Mouse (Mus musculus) adrenal gland, postnatal 25 days (tissue): ENCODE results near the gene Baz1b. TPM values are rescaled to one million over a fixed set of nuclear protein-coding genes. Genes with fewer than 3 reads are reported as not detected.
A peak's percentile ranks its signal among the peaks of the same experiment; 100 is the strongest.

ENCODE experiments used
- DNase-seq: peaks from one replicate; pipeline ENCODE4 v3.0.0; 2021; ENCODE audit warnings: mixed read lengths
- microRNA-seq, 2 experiments: library from miRNA; unstranded; fragments of <30 nt; microRNA quantifications; one replicate each; pipeline ENCODE4 v1.2.0; 2021
- total RNA-seq: library from RNA; stranded (reverse); gene quantifications from 2 replicates; pipeline ENCODE4 v1.2.3, GENCODE M21; 2021

Gene Baz1b
- total RNA-seq, 1 experiment from 2014 or later = 85.7 TPM

DNA sequence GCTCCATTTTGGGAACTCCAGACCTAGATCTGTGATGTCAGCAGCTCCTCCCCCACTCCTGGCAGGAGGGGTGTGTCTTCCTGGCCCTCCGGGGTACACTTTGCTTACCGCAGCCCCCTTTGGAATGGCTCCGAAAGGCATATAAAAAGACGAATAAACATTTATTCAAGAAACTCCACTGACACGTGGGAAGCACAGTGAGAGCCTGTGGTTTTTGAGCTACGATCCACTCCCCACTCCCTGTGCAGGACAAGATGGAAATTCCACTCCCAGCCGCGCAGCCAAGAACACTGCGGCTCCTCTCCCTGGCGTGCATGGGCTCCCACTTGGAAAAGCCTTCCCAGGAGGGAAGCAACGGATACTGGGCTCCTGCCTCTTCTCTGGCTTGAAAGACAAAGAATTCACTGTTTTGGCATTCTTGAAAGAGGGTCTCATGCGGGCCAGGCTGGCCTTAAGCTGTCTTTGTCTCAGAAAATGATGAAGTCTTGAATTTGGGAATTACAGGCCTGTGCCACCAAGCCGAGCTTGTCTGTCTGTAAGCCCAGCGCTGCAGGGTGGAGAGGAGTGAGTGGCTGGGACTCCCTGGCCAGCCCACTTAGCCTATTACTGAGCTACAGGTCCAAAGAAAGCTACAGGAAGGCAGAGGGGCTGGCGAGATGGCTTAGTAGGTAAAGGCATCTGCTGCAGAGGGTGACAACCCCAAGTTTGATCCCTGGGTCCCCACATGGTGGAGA is 87.8 kb downstream of the Baz1b start:
- no peak for DNase-seq

DNA sequence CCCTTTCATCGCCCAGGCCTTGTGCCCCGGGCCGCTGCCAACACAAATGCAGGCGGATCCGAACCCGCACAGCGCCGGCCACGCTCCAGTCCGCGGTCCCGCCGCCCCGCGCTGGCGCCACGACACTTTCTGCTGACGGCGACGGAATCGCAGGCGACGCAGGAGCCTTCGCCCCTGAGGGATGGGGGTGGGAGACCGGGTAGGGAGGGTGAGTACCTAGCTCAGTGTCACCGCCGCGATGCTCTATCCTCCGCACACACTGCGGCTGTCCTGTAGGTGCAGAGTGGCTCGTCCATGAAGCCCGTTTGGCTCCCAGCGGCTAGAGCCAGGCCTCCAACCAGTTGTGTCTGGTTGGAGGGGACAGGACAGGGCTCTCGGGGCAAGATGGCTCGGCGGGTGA is 89.5 kb downstream of the Baz1b start:
- no peak for DNase-seq

- no peak for DNase-seq
Measured at GRCm38 (mm10) chr5:135280226-135280625, 93.2 kb downstream of the Baz1b start.

GRCm38 (mm10) chr5:135285211-135285610 is 98.1 kb downstream of the Baz1b start:
- no peak for DNase-seq

GRCm38 (mm10) chr5:135286185-135286584 is 99.1 kb downstream of the Baz1b start:
- DNase-seq = peak; percentile 86

GRCm38 (mm10) chr5:135286926-135287325 is 99.9 kb downstream of the Baz1b start:
- no peak for DNase-seq

- DNase-seq = no peak
Measured at GRCm38 (mm10) chr5:135290703-135291102, 103.6 kb downstream of the Baz1b start.

DNA sequence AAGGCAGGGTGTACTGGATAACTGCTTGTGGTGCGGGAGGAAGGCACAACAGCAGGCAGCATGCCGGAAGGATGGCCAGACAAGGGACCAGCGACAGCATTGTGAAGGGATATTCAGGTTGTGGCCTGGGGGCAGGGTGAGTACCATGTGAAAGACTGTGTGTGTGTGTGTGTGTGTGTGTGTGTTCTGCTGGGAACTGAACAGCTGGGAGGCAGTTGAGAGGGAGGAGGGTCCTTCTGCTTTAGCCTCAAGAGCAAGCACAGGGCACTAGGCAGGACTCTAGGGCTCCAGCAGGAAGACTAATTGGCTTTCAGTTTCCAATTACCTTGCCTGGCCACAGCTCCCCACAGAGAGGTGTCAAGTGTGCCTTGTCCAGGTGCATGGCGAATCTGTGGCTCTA is 104.1 kb downstream of the Baz1b start:
- DNase-seq = no peak

DNA sequence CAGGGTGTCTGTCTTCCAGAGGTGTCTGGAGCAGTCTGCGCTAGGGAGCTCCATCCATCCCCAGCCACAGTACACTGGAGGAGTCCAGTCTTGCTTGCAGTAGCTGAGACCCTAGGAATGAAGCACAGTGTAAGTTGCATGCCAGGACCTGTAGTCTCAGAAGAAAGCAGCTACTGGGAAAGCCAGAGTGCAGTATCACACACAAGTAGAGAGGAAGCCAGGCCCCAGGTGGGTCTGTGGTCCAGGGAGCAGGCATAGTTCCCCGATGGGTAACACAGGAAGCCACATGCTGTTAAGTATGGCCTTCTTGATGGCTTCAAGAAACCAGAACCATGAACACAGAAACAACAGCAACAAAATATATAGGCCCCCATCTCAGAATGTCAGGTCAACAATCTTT is 104.9 kb downstream of the Baz1b start:
- no peak for DNase-seq

Small RNAs within 50 kb of the gene (microRNA-seq; reads per million reads assigned to microRNA genes)
- gene Gm25315 = 0 reads per million in 2 experiments

Other genes starting within 250 kb of the Baz1b start
- gene Cldn4, start 240.3 kb upstream of the Baz1b start, total RNA-seq = not detected in 2 replicates
- gene Cldn3, start 201.1 kb upstream of the Baz1b start, total RNA-seq = 1.0 and 2.2 TPM in 2 replicates
- gene Abhd11, start 178.1 kb upstream of the Baz1b start, total RNA-seq = 54.5 and 61.8 TPM in 2 replicates
- 10.4 and 11.1 TPM in 2 replicates for gene Stx1a, start 163.8 kb upstream of the Baz1b start, total RNA-seq
- gene Dnajc30, start 123.1 kb upstream of the Baz1b start, total RNA-seq = 29.6 and 38.8 TPM in 2 replicates
- 58.5 and 66.1 TPM in 2 replicates for gene Bud23, start 122.3 kb upstream of the Baz1b start, total RNA-seq
- gene Vps37d, start 109.0 kb upstream of the Baz1b start, total RNA-seq = 2.2 and 4.1 TPM in 2 replicates
- 70.1 and 79.1 TPM in 2 replicates for gene Mlxipl, start 97.4 kb upstream of the Baz1b start, total RNA-seq
- gene Tbl2, start 37.6 kb upstream of the Baz1b start, total RNA-seq = 31.5 and 46.0 TPM in 2 replicates
- gene Bcl7b, start 19.0 kb upstream of the Baz1b start, total RNA-seq = 63.2 and 64.0 TPM in 2 replicates
- gene Fzd9, start 64.0 kb downstream of the Baz1b start, total RNA-seq = 2.4 and 3.1 TPM in 2 replicates
- gene Fkbp6, start 162.8 kb downstream of the Baz1b start, total RNA-seq = 0.30 TPM in 1 of 2 replicates, not detected in the other
- not detected in 2 replicates for gene Trim50, start 166.0 kb downstream of the Baz1b start, total RNA-seq
- 22.6 and 25.0 TPM in 2 replicates for gene Nsun5, start 182.7 kb downstream of the Baz1b start, total RNA-seq
- 24.6 and 25.7 TPM in 2 replicates for gene Pom121, start 207.3 kb downstream of the Baz1b start, total RNA-seq